Mouse (Mus musculus): ENCODE results near the gene Spop. TPM values are rescaled to one million over a fixed set of nuclear protein-coding genes. Genes with fewer than 3 reads are reported as not detected.

The Spop gene
- polyA plus RNA-seq (2014; fragmentation: Illumina TruSeq; extraction: RNeasy Lipid Tissue Mini Kit (QIAGEN cat#74804); ENCODE audit: low read depth, low replicate concordance): 136 TPM

DNA sequence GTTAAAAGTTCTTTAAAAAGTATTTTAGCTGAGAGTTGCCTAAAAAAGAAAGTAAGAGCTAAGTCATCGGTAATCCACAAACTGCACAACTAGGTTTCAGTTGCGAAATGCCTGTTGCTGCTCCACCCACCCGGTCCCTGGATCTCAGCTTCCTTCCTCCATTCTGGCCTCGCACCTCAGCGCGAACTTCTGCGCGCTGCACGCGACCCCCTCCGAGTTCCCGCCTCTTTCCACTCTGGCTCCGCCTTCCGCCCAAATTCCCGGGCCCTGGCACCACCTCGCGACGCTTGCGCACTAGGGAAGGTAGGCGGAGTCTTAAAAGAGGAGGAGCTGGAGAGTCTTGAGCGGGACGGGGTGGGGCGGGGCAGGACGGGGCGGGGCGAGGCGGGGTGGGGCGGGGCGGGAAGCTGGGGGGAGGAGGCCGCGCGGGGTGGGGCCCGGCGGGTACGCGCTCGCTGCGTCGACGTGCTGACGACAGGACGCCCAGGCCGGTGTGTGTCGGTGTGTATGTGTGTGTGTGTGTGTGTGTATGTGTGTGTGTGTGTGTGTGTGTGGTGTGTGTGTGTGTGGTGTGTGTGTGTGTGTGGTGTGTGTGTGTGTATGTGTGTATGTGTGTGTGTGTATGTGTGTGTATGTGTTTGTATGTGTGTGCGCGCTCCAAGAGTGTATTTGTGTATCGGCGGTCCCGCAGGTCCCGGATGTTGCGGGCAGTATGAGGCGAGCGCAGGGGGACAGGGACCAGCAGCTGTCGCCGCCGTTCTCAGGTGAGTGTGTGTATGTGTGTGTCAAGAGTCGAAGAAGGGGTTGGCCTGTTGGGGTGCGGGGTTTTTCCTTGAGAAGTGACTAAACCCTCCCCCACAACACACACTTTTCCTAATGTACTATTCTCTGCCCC, at the start of gene Spop:
Spop (plus strand) TSS at position 440 of the 895 bp plus-strand sequence.

DNA sequence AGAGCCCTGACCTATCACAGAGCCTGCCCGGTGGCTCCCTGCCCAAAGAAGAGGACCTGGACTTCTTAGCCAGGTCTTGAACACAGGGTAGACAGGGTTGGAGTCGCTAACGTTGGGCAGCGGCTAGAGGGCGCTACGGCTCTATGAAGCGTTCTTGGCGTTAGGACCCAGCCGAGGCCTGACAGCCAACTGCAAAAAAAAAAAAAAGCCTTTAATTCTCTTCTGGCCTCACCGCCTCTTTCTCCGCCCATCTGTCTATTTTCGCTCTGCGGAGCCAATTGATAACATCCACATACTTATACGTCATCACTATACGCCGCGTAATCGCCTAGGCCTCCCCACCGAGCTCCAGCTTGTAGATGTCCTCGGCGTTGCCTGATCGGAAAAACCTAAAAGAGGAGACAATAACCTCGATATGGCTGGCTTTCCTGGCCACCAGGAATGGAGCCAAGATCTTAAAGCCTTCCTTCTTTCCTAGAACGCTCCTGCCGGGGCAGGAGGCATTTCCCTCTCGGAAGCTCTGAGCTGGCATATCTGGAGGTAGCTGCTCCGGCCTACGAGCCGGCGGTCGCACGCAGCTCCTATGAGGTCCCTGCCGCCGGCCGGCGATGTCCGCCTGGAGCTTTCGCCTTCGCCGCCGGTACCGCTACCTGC, 29.4 kb upstream of the Spop start, which contains the start of gene Slc35b1:
Slc35b1 (plus strand) TSS at position 374 of the 654 bp plus-strand sequence.

DNA sequence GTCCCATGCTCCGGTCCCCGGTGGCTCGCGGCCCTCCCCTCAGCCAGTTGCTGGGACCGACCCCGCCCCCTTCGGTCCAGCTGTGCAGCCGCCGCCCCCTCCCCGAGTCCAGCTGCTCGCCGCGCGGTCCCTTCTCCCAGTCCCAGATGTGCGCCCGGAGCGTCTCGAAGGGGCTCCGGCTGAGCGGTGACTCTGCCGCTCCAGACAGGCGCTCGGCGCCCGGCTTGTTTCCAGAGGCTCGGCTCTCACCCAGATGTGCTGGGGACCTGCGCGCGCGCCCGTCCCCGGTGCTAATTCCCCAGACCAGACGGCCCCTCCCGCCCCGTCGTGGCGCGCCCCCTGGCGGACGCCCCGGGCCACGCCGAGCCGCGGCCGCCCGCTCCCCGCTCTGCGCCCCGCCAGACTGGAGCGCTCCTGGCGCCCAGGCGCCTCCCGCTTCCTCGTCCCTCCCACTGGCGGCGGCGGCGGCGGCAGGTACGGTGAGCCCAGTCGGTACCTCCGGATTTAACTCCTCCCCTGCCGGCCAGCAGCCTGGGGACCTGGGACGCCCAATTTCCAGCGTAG, 100.5 kb downstream of the Spop start, which contains the start of gene Nxph3:
Nxph3 (minus strand) TSS at position 273 of the 564 bp plus-strand sequence.

Other genes with a start within 250 kb of the Spop start
- not detected for gene Tac4, start 152.6 kb upstream of the Spop start, polyA plus RNA-seq (2014; fragmentation: Illumina TruSeq; extraction: RNeasy Lipid Tissue Mini Kit (QIAGEN cat#74804); ENCODE audit: low read depth, low replicate concordance)
- 29.5 TPM for gene Kat7, start 103.8 kb upstream of the Spop start, polyA plus RNA-seq (2014; fragmentation: Illumina TruSeq; extraction: RNeasy Lipid Tissue Mini Kit (QIAGEN cat#74804); ENCODE audit: low read depth, low replicate concordance)
- gene Fam117a, start 77.1 kb upstream of the Spop start, polyA plus RNA-seq (2014; fragmentation: Illumina TruSeq; extraction: RNeasy Lipid Tissue Mini Kit (QIAGEN cat#74804); ENCODE audit: low read depth, low replicate concordance): 1.1 TPM
- gene Slc35b1, start 29.4 kb upstream of the Spop start, polyA plus RNA-seq (2014; fragmentation: Illumina TruSeq; extraction: RNeasy Lipid Tissue Mini Kit (QIAGEN cat#74804); ENCODE audit: low read depth, low replicate concordance): 31.7 TPM
- gene Nxph3, start 100.5 kb downstream of the Spop start, polyA plus RNA-seq (2014; fragmentation: Illumina TruSeq; extraction: RNeasy Lipid Tissue Mini Kit (QIAGEN cat#74804); ENCODE audit: low read depth, low replicate concordance): not detected
- 0.12 TPM for gene Ngfr, start 173.7 kb downstream of the Spop start, polyA plus RNA-seq (2014; fragmentation: Illumina TruSeq; extraction: RNeasy Lipid Tissue Mini Kit (QIAGEN cat#74804); ENCODE audit: low read depth, low replicate concordance)

Measured in kidney, adult 10 weeks (tissue).